ENCODE assay signal across 22 mouse cellular contexts in the genomic region with DNA sequence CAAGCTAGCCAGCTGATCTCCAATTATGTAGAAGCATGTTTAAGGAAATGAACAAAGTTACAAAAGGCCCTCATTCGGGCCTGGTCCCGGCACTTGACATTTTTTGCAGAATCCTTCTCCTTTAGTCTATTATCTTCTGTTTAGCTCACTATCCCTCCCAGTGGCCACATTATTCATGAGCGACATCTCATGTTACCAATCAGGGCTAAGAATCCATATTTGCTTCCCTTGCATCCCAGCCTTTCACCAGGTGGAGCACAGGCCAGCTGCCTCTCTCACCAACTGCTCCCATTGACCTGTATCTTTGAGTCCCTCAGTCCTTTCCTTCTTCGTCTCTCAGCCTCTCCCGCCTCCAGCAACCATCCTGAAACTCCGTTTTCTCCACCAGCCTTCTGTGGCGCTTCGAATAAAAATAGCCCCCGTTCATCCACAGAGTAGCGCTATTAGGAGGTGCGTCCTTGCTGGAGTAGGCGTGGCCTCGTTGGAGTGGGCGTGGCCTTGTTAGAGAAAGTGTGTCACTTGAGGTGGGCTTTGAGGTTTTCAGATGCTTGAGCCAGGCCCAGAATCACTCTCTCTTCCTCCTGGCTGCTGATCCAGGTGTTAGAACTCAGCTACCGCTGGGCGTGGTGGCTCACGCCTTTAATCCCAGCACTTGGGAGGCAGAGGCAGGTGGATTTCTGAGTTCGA.
DNase-seq lines count a peak whose midpoint lies in the region; ATAC-seq and TF ChIP-seq lines count a peak whose summit lies in the region.
"Had no signal": no experiment of that assay in that cellular context is flagged by ENCODE, and none has a peak within 500 bp of the region (broad histone marks: within the 10 kb centered on the region; RNA-seq: fewer than 3 reads in every experiment).

No protein-coding gene starts in this region.

- H3K9me3 ChIP-seq in E14TG2a.4 (ENCODE audit: low read length) = no peaks in the 10 kb centered on the region
- H3K9me3 ChIP-seq: embryonic facial prominence, embryonic 15.5 days; forebrain, embryonic 10.5 days; G1E; heart, embryonic 15.5 days; hindbrain, embryonic 13.5 days had no signal

- TF ChIP-seq CTCF in E14TG2a.4 (conservative IDR thresholded peaks at IDR 0.05; ENCODE audit: low read length) = no peak

- peak; percentile 55; the same call in 1 of the 2 replicates for ATAC-seq in frontal cortex, adult (ENCODE audit: low TSS enrichment)
- ATAC-seq: forebrain, embryonic 14.5 days; hindbrain, postnatal 0 days had no signal

- 0 out of 2 replicates have a peak overlapping the region, but pooled peaks have one; percentile 33 for H3K4me3 ChIP-seq in E14TG2a.4 (replicated peaks; ENCODE audit: low read length)
- H3K4me3 ChIP-seq: embryonic facial prominence, embryonic 15.5 days; erythroblast, embryonic 14.5 days; forebrain, embryonic 10.5 days; heart, adult 2 months; heart, embryonic 15.5 days; hindbrain, embryonic 13.5 days had no signal

- H3K36me3 ChIP-seq in E14TG2a.4 (ENCODE audit: insufficient read depth, low read length) = no peaks in the 10 kb centered on the region
- H3K36me3 ChIP-seq: embryonic facial prominence, embryonic 15.5 days; forebrain, embryonic 10.5 days; G1E; heart, embryonic 15.5 days; hindbrain, embryonic 13.5 days had no signal

- peaks cover 26% of the 10 kb centered on the region for H3K4me1 ChIP-seq in E14TG2a.4 (replicated peaks; ENCODE audit: low read depth, low read length)
- H3K4me1 ChIP-seq: embryonic facial prominence, embryonic 15.5 days had no signal

- no peaks in the 10 kb centered on the region for H3K27me3 ChIP-seq in E14TG2a.4 (ENCODE audit: insufficient read depth, low read length)
- H3K27me3 ChIP-seq: embryonic facial prominence, embryonic 15.5 days; heart, embryonic 15.5 days; hindbrain, embryonic 13.5 days had no signal

- DNase-seq in frontal cortex, postnatal 36 days (ENCODE audit: low spot score in 2 of 2) = no peak
- peak; percentile 33 for DNase-seq in NIH3T3 (ENCODE audit: low read depth)
- DNase-seq in testis, postnatal 10 days (ENCODE audit: low spot score) = peak; percentile 52
- DNase-seq in thymus, postnatal 14 days = no peak
- DNase-seq in cerebellum, adult 11 months = no peak
- DNase-seq: adrenal gland, adult 8-10 months; adrenal gland, postnatal 36 days; cerebellum, adult 9-10 months; cerebellum, postnatal 36 days; gastrocnemius, postnatal 14 days; heart, adult 2 months; heart, postnatal 14 days had no signal

Comparison
In these comparisons a context has a peak if more than half of its experiments do, and no peak if none do; other contexts are left out.
1. DNase-seq: peak in NIH3T3 (single experiment) and testis, postnatal 10 days (single experiment); none in frontal cortex, postnatal 36 days (0 of 2), thymus, postnatal 14 days (single experiment) and cerebellum, adult 11 months (single experiment).